Mouse (Mus musculus) MEL (cell line): ENCODE results near the gene Ezr.

Experiments used
- BHLHE40 ChIP-seq: IDR thresholded peaks from 2 replicates; pipeline ENCODE4 v1.6.1; 2012; ENCODE audit warnings: low read depth, mild to moderate bottlenecking, inconsistent platforms, low read length, improper control_type of control experiment, borderline replicate concordance
- CTCF ChIP-seq, 3 experiments: IDR thresholded peaks in 2 of 3; conservative IDR thresholded peaks in 1 of 3; 2 replicates each; pipeline ENCODE4 v1.5.1; 2011 to 2012; ENCODE audit warnings: low read length in 3 of 3, low read depth in 2 of 3, mild to moderate bottlenecking in 2 of 3, improper control_type of control experiment in 1 of 3, inconsistent platforms in 1 of 3, mixed read lengths in 1 of 3, moderate library complexity in 1 of 3; ENCODE audit not compliant: control insufficient read depth in 1 of 3, insufficient read depth in 1 of 3, poor library complexity in 1 of 3, severe bottlenecking in 1 of 3
- EP300 ChIP-seq, 2 experiments: IDR thresholded peaks; 2 replicates each; pipeline ENCODE4 v1.6.1; 2011; ENCODE audit warnings: improper control_type of control experiment in 2 of 2, low read length in 2 of 2, low read depth in 1 of 2, mild to moderate bottlenecking in 1 of 2
- MAX ChIP-seq: IDR thresholded peaks from 2 replicates; pipeline ENCODE4 v1.6.1; 2011; ENCODE audit warnings: low read length, improper control_type of control experiment
- MAZ ChIP-seq: IDR thresholded peaks from 2 replicates; pipeline ENCODE4 v1.6.1; 2012; ENCODE audit warnings: low read depth, mild to moderate bottlenecking, inconsistent platforms, low read length, improper control_type of control experiment
- NELFE ChIP-seq: IDR thresholded peaks from 2 replicates; pipeline ENCODE4 v1.6.1; 2011; ENCODE audit warnings: low read depth, low read length, improper control_type of control experiment
- POLR2A ChIP-seq, 2 experiments: IDR thresholded peaks; 2 replicates each; pipeline ENCODE4 v1.6.1; 2011 to 2012; ENCODE audit warnings: low read length in 2 of 2, mild to moderate bottlenecking in 2 of 2, control low read depth in 1 of 2, improper control_type of control experiment in 1 of 2, low read depth in 1 of 2, moderate library complexity in 1 of 2; ENCODE audit not compliant: control insufficient read depth in 1 of 2, insufficient read depth in 1 of 2, poor library complexity in 1 of 2
- POLR2AphosphoS5 ChIP-seq: IDR thresholded peaks from 2 replicates; pipeline ENCODE4 v1.6.1; 2012; ENCODE audit warnings: low read depth, borderline replicate concordance, mild to moderate bottlenecking, inconsistent platforms, low read length, moderate library complexity, mixed read lengths
- TAL1 ChIP-seq: IDR thresholded peaks from 2 replicates; pipeline ENCODE4 v1.6.1; 2012; ENCODE audit warnings: mild to moderate bottlenecking, inconsistent platforms, low read length, moderate library complexity, mixed read lengths
- UBTF ChIP-seq: IDR thresholded peaks from 2 replicates; pipeline ENCODE4 v1.6.1; 2012; ENCODE audit warnings: low read depth, mild to moderate bottlenecking, inconsistent platforms, low read length, improper control_type of control experiment, moderate library complexity, borderline replicate concordance; ENCODE audit not compliant: insufficient read depth

DNA sequence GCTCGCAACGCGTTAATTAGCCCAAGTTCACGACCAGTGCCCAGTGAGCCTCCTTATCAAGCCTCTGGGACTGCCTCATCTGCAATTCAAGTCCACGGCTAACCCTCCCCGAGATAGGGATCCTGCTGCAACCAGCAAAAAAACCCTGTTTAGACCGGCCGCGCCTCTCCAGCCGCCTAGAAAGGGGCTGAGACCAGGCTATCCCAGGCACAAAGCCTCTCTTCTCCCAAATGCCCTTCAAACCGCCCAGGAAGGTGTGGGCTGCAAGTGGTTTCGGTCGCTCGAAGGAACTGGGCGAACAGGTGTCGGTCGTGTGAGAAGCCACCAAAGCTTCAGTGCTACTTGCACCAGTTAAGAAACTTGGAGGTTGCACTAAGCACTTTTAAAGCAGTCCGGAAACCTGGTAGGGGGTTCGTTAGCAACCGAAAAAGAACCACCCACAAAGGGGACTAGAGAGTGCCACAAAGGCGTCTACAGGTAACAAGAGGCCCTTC, 504 bp downstream of the Ezr start:
- TF ChIP-seq NELFE (no peak), MAZ (no peak), EP300 (IDR thresholded peaks at IDR 0.05; ENCODE audit: low read depth in 1 of 2, low read length in 2 of 2) (no peak), MAX (no peak), POLR2A (IDR thresholded peaks at IDR 0.05; ENCODE audit: control insufficient read depth in 1 of 2, insufficient read depth in 1 of 2, low read depth in 1 of 2, low read length in 2 of 2, poor library complexity in 1 of 2) (no peak), CTCF (IDR thresholded peaks at IDR 0.05 in 2 of 3, conservative IDR thresholded peaks at IDR 0.05 in 1 of 3; ENCODE audit: control insufficient read depth in 1 of 3, insufficient read depth in 1 of 3, low read depth in 2 of 3, low read length in 3 of 3, poor library complexity in 1 of 3, severe bottlenecking in 1 of 3) (no peak), BHLHE40 (no peak), TAL1 (no peak), UBTF (no peak), POLR2AphosphoS5 (no peak)
